Mouse (Mus musculus) adrenal gland, postnatal 4 days (tissue): ENCODE measurements around the gene Tuba3a. TPM values are rescaled to one million over a fixed set of nuclear protein-coding genes. Genes with fewer than 3 reads are reported as not detected.

Experiments used
- DNase-seq, 2 experiments: peaks; one replicate each; pipeline ENCODE4 v3.0.0; 2021 to 2022; ENCODE audit warnings: low spot score in 2 of 2, mixed read lengths in 2 of 2
- long read RNA-seq, 2 experiments: library from polyadenylated mRNA; stranded (forward); transcript quantifications; one replicate each; pipeline ENCODE4 v2.0.0; 2021
- total RNA-seq, 2 experiments: library from RNA; stranded (reverse); gene quantifications; 2 replicates each; pipeline ENCODE4 v1.2.3; 2021

Tuba3a gene
- total RNA-seq, result not detected
- long read RNA-seq, experiment 1, result 0 reads
- long read RNA-seq, experiment 2, result 0 reads

DNA sequence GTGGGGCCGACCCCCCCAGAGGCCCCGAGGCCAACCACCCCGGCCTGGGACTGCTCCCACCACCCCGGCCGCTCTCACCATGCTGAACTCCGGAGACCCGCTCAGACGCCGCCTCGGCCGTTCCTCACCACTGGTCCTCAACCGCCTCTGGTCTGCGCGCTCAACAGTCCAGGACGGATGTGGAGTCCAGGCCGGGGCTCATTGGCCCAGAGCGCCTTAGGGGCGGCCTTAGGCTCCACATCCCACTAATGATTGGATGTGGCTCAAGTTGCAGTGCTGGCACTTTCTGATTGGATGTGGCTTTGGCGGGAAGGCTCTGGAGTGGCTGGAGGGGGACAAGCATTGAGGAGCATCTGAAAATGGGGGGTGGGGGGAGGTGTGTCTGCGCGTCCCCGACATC is at the start of gene Tuba3a:
Tuba3a (minus strand) TSS at position 153 of the 400 bp plus-strand sequence.
- no peak for DNase-seq

- no peak for DNase-seq
These were observed 48.5 kb upstream of the Tuba3a start for GRCm38 (mm10) chr6:125334356-125334755.

- DNase-seq, result no peak
These were observed 47.5 kb upstream of the Tuba3a start for GRCm38 (mm10) chr6:125333112-125333899.

- peak; percentile 71 to 89 for DNase-seq
These were observed 44.9 kb upstream of the Tuba3a start for GRCm38 (mm10) chr6:125330626-125331326.

- no peak for DNase-seq
These were observed 42.4 kb upstream of the Tuba3a start for GRCm38 (mm10) chr6:125328243-125328642.

DNA sequence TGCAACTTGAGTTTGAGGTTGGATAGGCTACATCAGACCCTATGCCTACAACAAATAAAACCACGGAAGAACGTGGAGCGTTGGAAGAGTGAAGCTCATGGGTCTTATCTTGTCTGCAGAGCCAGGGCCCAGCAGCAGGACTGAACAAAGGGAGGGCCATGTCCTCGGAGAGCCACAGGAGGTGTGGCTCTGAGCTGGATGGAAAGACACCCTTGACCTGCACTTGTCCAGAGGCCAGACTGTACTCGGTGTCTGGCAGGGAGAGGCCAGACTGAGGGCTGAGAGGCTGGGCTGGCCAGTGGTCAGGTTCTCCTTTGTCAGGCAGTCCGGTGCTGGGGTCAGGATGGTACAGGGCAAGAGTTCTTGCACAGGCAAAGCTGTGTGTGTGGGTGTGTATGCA is 39.5 kb upstream of the Tuba3a start:
- DNase-seq, result no peak

DNA sequence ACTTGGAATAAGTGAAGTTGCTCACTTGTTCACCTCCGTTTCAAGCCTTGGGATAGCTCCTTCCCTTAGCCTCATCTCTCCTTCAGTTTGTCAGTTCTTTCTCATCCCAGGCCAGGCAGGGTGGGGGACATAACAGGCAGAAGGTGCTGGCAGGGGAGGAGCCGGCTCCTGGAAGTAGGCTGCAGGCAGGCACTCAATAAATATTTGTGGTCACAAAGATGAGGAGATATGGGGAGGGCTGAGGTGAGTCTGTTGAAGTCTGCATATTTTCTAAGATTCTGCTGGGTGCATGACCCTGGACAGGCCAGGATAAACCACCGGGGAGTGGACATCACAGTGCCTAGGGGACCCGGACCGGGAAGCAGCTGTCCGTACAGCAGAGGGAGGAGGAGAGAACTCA is 37.7 kb upstream of the Tuba3a start:
- DNase-seq, result no peak

DNA sequence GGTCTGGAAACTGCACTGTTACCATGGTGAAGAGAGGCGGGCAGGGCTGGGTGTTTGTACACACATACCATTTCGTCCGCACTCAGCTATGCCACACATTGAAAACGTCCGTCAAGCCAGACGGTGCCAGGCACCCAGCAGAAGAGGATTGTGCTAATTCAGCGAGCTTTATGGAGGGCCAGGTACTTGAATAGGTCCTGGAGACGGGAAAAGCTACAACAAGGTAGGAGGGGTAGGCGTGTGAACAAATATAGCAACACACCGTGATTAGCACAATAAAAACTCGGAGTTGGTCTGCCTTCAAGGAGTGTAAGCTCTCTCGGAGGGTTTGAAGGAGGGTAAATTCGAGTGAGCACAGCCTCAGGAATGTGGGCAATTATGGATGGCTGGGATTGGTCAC is 37.0 kb upstream of the Tuba3a start:
- no peak for DNase-seq

DNA sequence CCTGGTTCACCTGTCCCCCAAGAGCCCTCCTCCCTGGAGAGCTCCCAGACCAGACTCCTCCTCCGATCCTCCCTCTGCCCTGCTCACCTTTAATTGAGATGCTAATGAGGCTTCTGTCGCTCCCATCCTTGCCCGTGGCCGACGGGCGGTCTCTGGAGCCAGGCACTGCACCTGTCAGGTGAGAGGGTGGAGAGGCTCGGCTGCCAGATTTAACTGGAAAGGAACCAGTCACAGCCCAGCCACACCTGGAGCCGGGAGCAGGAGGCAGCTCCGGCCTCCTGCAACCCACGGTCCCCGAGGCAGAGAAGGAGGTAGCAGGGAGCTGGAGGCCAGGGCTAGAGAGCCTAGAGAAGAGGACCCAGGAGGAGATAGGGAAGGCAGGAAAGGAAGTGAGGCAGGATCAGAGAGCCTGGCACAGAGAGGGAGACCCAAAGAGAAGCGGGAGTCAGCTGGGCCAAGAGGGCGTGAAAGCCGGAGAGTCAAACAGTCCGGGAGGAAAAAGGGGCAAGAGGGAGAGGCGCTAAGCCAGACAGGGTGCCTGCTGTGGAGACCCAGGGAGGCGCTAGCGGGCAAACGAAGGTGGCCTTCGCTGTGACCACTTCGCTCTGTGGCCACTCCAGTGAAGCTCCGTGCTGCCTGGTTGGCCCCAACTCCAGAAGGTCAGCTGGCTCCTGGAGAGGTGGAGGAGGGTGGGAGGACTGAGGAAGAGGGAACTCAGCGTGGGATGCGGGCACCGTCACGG is 35.4 kb upstream of the Tuba3a start:
- no peak for DNase-seq

- DNase-seq, result no peak
These were observed 34.5 kb upstream of the Tuba3a start, which contains the start of gene Scnn1a for GRCm38 (mm10) chr6:125320323-125320722. Gene Scnn1a (plus strand): TSS chr6:125320659.

- DNase-seq, result no peak
These were observed 34.1 kb upstream of the Tuba3a start for GRCm38 (mm10) chr6:125319919-125320296.

DNA sequence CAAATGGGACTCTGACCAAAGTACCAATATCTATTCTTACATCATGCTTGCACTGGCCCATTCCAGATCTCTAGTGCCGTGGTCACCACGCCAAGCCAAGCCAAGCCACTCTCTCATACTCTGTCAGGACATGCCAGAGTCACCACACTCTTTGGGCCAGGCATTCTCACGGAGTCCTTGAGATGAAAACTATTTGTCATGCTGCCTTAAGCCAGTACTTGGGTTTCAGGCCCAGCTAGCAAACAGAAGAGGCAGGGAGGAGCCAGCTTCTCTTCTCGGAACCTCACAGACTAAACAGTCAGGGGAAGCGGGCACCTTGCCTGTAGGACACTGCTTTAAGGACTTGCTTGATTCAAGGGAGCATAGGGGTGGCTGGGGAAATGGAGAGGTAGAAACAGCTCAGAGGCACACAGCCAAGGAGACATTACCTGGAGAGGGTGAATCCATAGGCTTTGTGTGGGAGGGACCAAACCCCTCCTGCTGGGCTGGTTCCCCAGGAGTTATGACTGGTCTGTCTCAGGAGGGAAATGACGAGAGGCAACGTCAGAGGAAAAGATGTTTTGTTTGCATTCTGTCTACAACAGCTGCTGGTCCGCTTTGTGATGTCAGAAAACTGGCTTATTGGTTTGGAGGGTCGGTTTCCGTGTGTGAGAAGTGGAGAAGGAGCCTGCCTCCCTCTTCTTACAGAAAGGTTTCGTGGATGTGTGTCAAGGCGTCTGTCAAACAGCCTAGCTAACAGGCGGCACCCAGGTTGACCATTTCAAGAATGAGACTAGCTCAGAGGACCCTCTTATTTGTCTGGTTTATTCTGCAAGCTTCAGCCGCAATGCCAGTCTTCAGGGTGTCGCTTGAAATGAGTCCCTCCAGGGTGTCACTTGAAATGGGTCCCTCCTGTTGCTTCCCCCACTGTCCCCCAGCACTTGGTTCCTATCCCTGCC is 33.4 kb upstream of the Tuba3a start:
- DNase-seq, result no peak

DNA sequence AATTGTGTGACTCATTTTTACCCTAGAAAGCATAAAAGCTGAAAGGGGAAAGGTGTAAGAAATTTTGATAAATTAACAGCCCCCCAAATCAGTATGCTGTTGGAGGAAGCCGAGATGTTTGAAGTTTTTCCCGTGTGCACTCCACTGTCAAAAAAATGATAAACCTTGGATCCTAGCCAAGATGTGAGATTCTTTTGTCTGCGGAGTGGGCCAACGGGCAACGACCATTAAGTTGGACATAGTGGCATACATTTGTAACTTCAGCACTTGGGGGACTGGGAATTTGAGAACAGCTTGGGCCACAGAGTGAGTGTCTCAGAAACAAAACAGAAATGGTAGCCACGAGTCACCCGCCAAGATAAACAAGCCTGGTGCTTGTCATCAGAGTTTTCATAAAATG is 31.2 kb upstream of the Tuba3a start:
- DNase-seq, result no peak

DNA sequence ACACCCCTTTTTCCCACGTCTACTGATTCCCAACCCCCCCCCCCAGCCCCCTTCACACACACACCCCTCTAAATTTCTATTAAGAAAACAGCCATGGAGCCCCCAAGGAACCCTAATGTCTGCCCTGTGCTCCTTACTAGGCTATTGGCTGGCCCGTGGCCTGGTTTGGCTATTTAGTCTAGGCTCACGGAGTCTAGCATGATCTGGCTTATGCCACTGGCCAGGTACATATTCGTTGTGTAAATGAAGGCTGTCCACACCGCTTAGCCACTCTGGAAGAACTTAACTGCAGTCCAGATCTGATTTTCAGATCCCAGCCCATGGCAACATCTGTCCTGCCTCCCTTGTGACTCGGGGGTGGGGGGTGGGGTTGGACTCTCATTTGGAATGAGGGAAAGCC is 28.9 kb upstream of the Tuba3a start:
- DNase-seq, result no peak

- DNase-seq, result no peak
These were observed 28.4 kb upstream of the Tuba3a start for GRCm38 (mm10) chr6:125314231-125314563.

GRCm38 (mm10) chr6:125313546-125314230 is 27.8 kb upstream of the Tuba3a start, which contains the start of gene Ltbr:
Gene Ltbr (minus strand): TSS chr6:125313885.
- DNase-seq, result peak; percentile 80 to 84

- no peak for DNase-seq
These were observed 26.9 kb upstream of the Tuba3a start for GRCm38 (mm10) chr6:125312581-125313355.

GRCm38 (mm10) chr6:125312171-125312570 is 26.3 kb upstream of the Tuba3a start:
- no peak for DNase-seq

GRCm38 (mm10) chr6:125309406-125309805 is 23.6 kb upstream of the Tuba3a start:
- DNase-seq, result no peak
